24 mouse cellular contexts compared by ENCODE assay signal in genomic region chrX:134923675-134924424, GRCm38 (mm10). TPM values are rescaled to one million over a fixed set of nuclear protein-coding genes. Genes with fewer than 3 reads are reported as not detected.
DNase-seq lines count a peak whose midpoint lies in the region; ATAC-seq and TF ChIP-seq lines count a peak whose summit lies in the region.
"Had no signal": no experiment of that assay in that cellular context is flagged by ENCODE, and none has a peak within 500 bp of the region (broad histone marks: within the 10 kb centered on the region; RNA-seq: fewer than 3 reads in every experiment).

No protein-coding gene starts in this region.

- no peaks in the 10 kb centered on the region for H3K27me3 ChIP-seq in forebrain, embryonic 14.5 days (replicated peaks; ENCODE audit: control insufficient read depth, insufficient read depth, low read length)
- H3K27me3 ChIP-seq in forebrain, embryonic 13.5 days = no peaks in the 10 kb centered on the region
- no peaks in the 10 kb centered on the region for H3K27me3 ChIP-seq in lung, embryonic 16.5 days (ENCODE audit: control insufficient read depth, insufficient read depth, low read depth, low read length)
- H3K27me3 ChIP-seq in midbrain, embryonic 15.5 days (replicated peaks) = no peaks in the 10 kb centered on the region
- H3K27me3 ChIP-seq: megakaryocyte, embryonic 14.5 days; neural tube, embryonic 15.5 days had no signal

- H3K4me3 ChIP-seq in forebrain, embryonic 14.5 days (ENCODE audit: low read depth, low read length) = no peak overlapping the region
- H3K4me3 ChIP-seq in forebrain, embryonic 13.5 days = no peak overlapping the region
- no peak overlapping the region for H3K4me3 ChIP-seq in lung, embryonic 16.5 days (ENCODE audit: low read length)
- no peak overlapping the region for H3K4me3 ChIP-seq in midbrain, embryonic 15.5 days
- H3K4me3 ChIP-seq: megakaryocyte, embryonic 14.5 days; myocyte; neural tube, embryonic 15.5 days had no signal

- peak; percentile 49 for DNase-seq in forebrain, embryonic 14.5 days (ENCODE audit: low spot score)
- DNase-seq in lung, postnatal 4 days = no peak
- peak; percentile 74 for DNase-seq in brain, embryonic 14.5 days (ENCODE audit: low read depth)
- no peak for DNase-seq in spleen, adult 12 weeks (ENCODE audit: low spot score)
- DNase-seq in right cerebral cortex, postnatal 25 days = no peak
- DNase-seq: adrenal gland, postnatal 14 days; B cell, adult 2 months; cerebellum, adult 2 months; gastrocnemius, postnatal 10 days; heart, adult 18-20 months; kidney, postnatal 4 days; lung, adult 2 months; thymus, postnatal 14 days had no signal

- H3K9ac ChIP-seq in forebrain, embryonic 14.5 days (ENCODE audit: low read length) = no peak overlapping the region
- no peak overlapping the region for H3K9ac ChIP-seq in forebrain, embryonic 13.5 days
- H3K9ac ChIP-seq in lung, embryonic 16.5 days (ENCODE audit: low read length) = no peak overlapping the region
- H3K9ac ChIP-seq in midbrain, embryonic 15.5 days = no peak overlapping the region
- H3K9ac ChIP-seq: neural tube, embryonic 15.5 days had no signal

- no peak; the same call in 1 of the 2 replicates for ATAC-seq in forebrain, embryonic 14.5 days
- ATAC-seq in forebrain, embryonic 13.5 days = no peak
- ATAC-seq in lung, embryonic 16.5 days (ENCODE audit: low read depth) = no peak
- ATAC-seq in midbrain, embryonic 15.5 days (replicated peaks) = 0 out of 2 replicates have a peak, but pooled peaks have one; percentile 30
- ATAC-seq: activated CD4-positive, CD25-positive, alpha-beta regulatory T cell, adult 4 months; inflammation-experienced regulatory T-cells, adult 6 months; Patski had no signal

- no peaks in the 10 kb centered on the region for H3K9me3 ChIP-seq in forebrain, embryonic 14.5 days (replicated peaks; ENCODE audit: control insufficient read depth, low read length)
- H3K9me3 ChIP-seq in forebrain, embryonic 13.5 days (replicated peaks) = no peaks in the 10 kb centered on the region
- H3K9me3 ChIP-seq in lung, embryonic 16.5 days (ENCODE audit: control insufficient read depth, low read length) = no peaks in the 10 kb centered on the region
- no peaks in the 10 kb centered on the region for H3K9me3 ChIP-seq in midbrain, embryonic 15.5 days
- H3K9me3 ChIP-seq: megakaryocyte, embryonic 14.5 days; neural tube, embryonic 15.5 days had no signal

- no peak overlapping the region for H3K4me2 ChIP-seq in forebrain, embryonic 14.5 days (ENCODE audit: low read length)
- no peak overlapping the region for H3K4me2 ChIP-seq in forebrain, embryonic 13.5 days
- H3K4me2 ChIP-seq in lung, embryonic 16.5 days (ENCODE audit: low read depth, low read length) = no peak overlapping the region
- H3K4me2 ChIP-seq in midbrain, embryonic 15.5 days = no peak overlapping the region
- H3K4me2 ChIP-seq: liver, embryonic 11.5 days; neural tube, embryonic 15.5 days had no signal

- no peak for TF ChIP-seq CTCF in brain, embryonic 14.5 days (IDR thresholded peaks at IDR 0.05; ENCODE audit: borderline replicate concordance, extremely low read depth, insufficient read depth, insufficient read length)

- TF ChIP-seq POLR2A in brain, embryonic 14.5 days (IDR thresholded peaks at IDR 0.05; ENCODE audit: borderline replicate concordance, extremely low read depth, insufficient read depth, insufficient read length, poor library complexity, severe bottlenecking) = no peak

- no peaks in the 10 kb centered on the region for H3K4me1 ChIP-seq in forebrain, embryonic 14.5 days (ENCODE audit: control insufficient read depth, insufficient read depth, low read length)
- H3K4me1 ChIP-seq in forebrain, embryonic 13.5 days = no peaks in the 10 kb centered on the region
- H3K4me1 ChIP-seq in lung, embryonic 16.5 days (replicated peaks; ENCODE audit: control insufficient read depth, insufficient read depth, low read length) = no peaks in the 10 kb centered on the region
- H3K4me1 ChIP-seq in midbrain, embryonic 15.5 days = no peaks in the 10 kb centered on the region
- H3K4me1 ChIP-seq: neural tube, embryonic 15.5 days had no signal

- no peaks in the 10 kb centered on the region for H3K36me3 ChIP-seq in forebrain, embryonic 14.5 days (ENCODE audit: control insufficient read depth, insufficient read depth, low read length)
- H3K36me3 ChIP-seq in forebrain, embryonic 13.5 days (ENCODE audit: poor library complexity, severe bottlenecking) = no peaks in the 10 kb centered on the region
- no peaks in the 10 kb centered on the region for H3K36me3 ChIP-seq in lung, embryonic 16.5 days (ENCODE audit: control insufficient read depth, insufficient read depth, low read length)
- H3K36me3 ChIP-seq in midbrain, embryonic 15.5 days (replicated peaks) = no peaks in the 10 kb centered on the region
- H3K36me3 ChIP-seq: neural tube, embryonic 15.5 days had no signal

- 66% methylated on average over 7 of the region's 7 CpGs for WGBS in forebrain, embryonic 14.5 days
- WGBS in forebrain, embryonic 13.5 days = 49% methylated on average over 7 of the region's 7 CpGs
- 53% methylated on average over 7 of the region's 7 CpGs for WGBS in lung, embryonic 16.5 days
- WGBS in midbrain, embryonic 15.5 days = 51% methylated on average over 7 of the region's 7 CpGs

- H3K27ac ChIP-seq in forebrain, embryonic 14.5 days (ENCODE audit: low read depth, low read length) = no peak overlapping the region
- no peak overlapping the region for H3K27ac ChIP-seq in forebrain, embryonic 13.5 days
- H3K27ac ChIP-seq in lung, embryonic 16.5 days (ENCODE audit: low read length) = peak overlapping the region; percentile 50; the same call in 1 of the 2 replicates
- H3K27ac ChIP-seq in midbrain, embryonic 15.5 days = 0 out of 2 replicates have a peak overlapping the region, but pooled peaks have one; percentile 15
- H3K27ac ChIP-seq: neural tube, embryonic 15.5 days had no signal

RNA-seq across cellular contexts. Expression of gene Nxf2, which starts 40.7 kb away (rescaled TPM):
- 0.15 and 0.42 TPM in 2 replicates for polyA plus RNA-seq in forebrain, embryonic 14.5 days (2014; fragmentation: Nextera tagmentation; extraction: Ambion mirVana)
- 0.15 and 0.39 TPM in 2 replicates for polyA plus RNA-seq in forebrain, embryonic 13.5 days (2015; fragmentation: Nextera tagmentation; extraction: Ambion mirVana)
- 0.88 and 1.2 TPM in 2 replicates for polyA plus RNA-seq in lung, embryonic 16.5 days (2015; fragmentation: Nextera tagmentation; extraction: Ambion mirVana)
- polyA plus RNA-seq in brain, embryonic 14.5 days (2012; rRNA removed) = 0.15 and 0.22 TPM in 2 replicates
- polyA plus RNA-seq in midbrain, embryonic 15.5 days (2015; fragmentation: Nextera tagmentation; extraction: Ambion mirVana) = 0.25 and 0.29 TPM in 2 replicates
- polyA plus RNA-seq: lung, adult 2 months; myocyte; Patski; small intestine, adult 2 months had no signal

Comparison
In these comparisons a context has a peak if more than half of its experiments do, and no peak if none do; other contexts are left out.
1. DNase-seq: peak in forebrain, embryonic 14.5 days (single experiment) and brain, embryonic 14.5 days (single experiment); none in lung, postnatal 4 days (0 of 2), spleen, adult 12 weeks (single experiment) and right cerebral cortex, postnatal 25 days (single experiment).
2. H3K27ac ChIP-seq: peak in lung, embryonic 16.5 days (single experiment) and midbrain, embryonic 15.5 days (single experiment); none in forebrain, embryonic 14.5 days (single experiment) and forebrain, embryonic 13.5 days (single experiment).